Mouse (Mus musculus): ENCODE data around the gene Fsip1. TPM values are rescaled to one million over a fixed set of nuclear protein-coding genes. Genes with fewer than 3 reads are reported as not detected.
"Not testable (repeated sequence)": the region's sequence is repeated elsewhere in the genome, so short reads cannot be mapped to it uniquely, and the experiment has no call there.

Fsip1 gene
- polyA plus RNA-seq, 1 experiment from 2014 or later = 2.3 TPM

- DNase-seq (ENCODE audit: low spot score) (peak; percentile 89), ATAC-seq (peak; percentile 55)
- H3K9me3 ChIP-seq (ENCODE audit: low read length) = no peaks in the 10 kb centered on the region
- H3K27ac ChIP-seq (ENCODE audit: low read length) = no peak overlapping the region; the same call in 1 of the 2 replicates
- TF ChIP-seq EP300 (IDR thresholded peaks at IDR 0.05) (peak; percentile 53), CTCF (IDR thresholded peaks at IDR 0.05) (peak; percentile 15; the same call in 1 of the 2 replicates)
- no peaks in the 10 kb centered on the region for H3K4me1 ChIP-seq (ENCODE audit: insufficient read depth, low read depth, low read length)
- H3K36me3 ChIP-seq (ENCODE audit: insufficient read depth, low read length) = no peaks in the 10 kb centered on the region
- no peaks in the 10 kb centered on the region for H3K27me3 ChIP-seq (replicated peaks; ENCODE audit: insufficient read depth, low read length)
- H3K4me2 ChIP-seq (replicated peaks; ENCODE audit: low read depth, low read length) = no peak overlapping the region
- H3K4me3 ChIP-seq (ENCODE audit: low read depth, low read length) = no peak overlapping the region
- H3K9ac ChIP-seq (replicated peaks; ENCODE audit: low read depth) = no peak overlapping the region
- WGBS = 59% methylated on average over 12 of the region's 12 CpGs
These were observed 106.8 kb downstream of the Fsip1 start for GRCm38 (mm10) chr2:118149855-118150563.

- Histone ChIP-seq H3K4me2 (replicated peaks; ENCODE audit: low read depth, low read length) (no peak overlapping the region), H3K9me3 (ENCODE audit: low read length) (no peaks in the 10 kb centered on the region), H3K4me1 (ENCODE audit: insufficient read depth, low read depth, low read length) (no peaks in the 10 kb centered on the region), H3K27ac (ENCODE audit: low read length) (no peak overlapping the region), H3K4me3 (ENCODE audit: low read depth, low read length) (no peak overlapping the region), H3K9ac (replicated peaks; ENCODE audit: low read depth) (no peak overlapping the region), H3K36me3 (ENCODE audit: insufficient read depth, low read length) (no peaks in the 10 kb centered on the region), H3K27me3 (replicated peaks; ENCODE audit: insufficient read depth, low read length) (no peaks in the 10 kb centered on the region)
- 65% methylated on average over 4 of the region's 4 CpGs for WGBS
- ATAC-seq = peak; percentile 79
- DNase-seq (ENCODE audit: low spot score) = peak; percentile 57
- TF ChIP-seq CTCF (IDR thresholded peaks at IDR 0.05) = peak; percentile 13; the same call in 1 of the 2 replicates
- peak; percentile 52; the same call in 1 of the 2 replicates for TF ChIP-seq EP300 (IDR thresholded peaks at IDR 0.05)
These were observed 108.2 kb downstream of the Fsip1 start for GRCm38 (mm10) chr2:118148321-118149142.

- ATAC-seq (peak; percentile 57), DNase-seq (ENCODE audit: low spot score) (peak; percentile 60)
- not testable (repeated sequence) for H3K36me3 ChIP-seq (ENCODE audit: insufficient read depth, low read length)
These were observed 109.0 kb downstream of the Fsip1 start for GRCm38 (mm10) chr2:118147749-118148148.

GRCm38 (mm10) chr2:118141651-118142050 is 115.1 kb downstream of the Fsip1 start:
- DNase-seq (ENCODE audit: low spot score) (no peak), ATAC-seq (no peak)
- no peak overlapping the region for H3K4me3 ChIP-seq (ENCODE audit: low read depth, low read length)
- H3K27ac ChIP-seq (ENCODE audit: low read length) = no peak overlapping the region
- H3K4me2 ChIP-seq (replicated peaks; ENCODE audit: low read depth, low read length) = no peak overlapping the region
- 92% methylated on average over 10 of the region's 10 CpGs for WGBS
- H3K36me3 ChIP-seq (ENCODE audit: insufficient read depth, low read length) = no peaks in the 10 kb centered on the region
- TF ChIP-seq CTCF (IDR thresholded peaks at IDR 0.05) (no peak), EP300 (IDR thresholded peaks at IDR 0.05) (no peak)
- no peak overlapping the region for H3K9ac ChIP-seq (replicated peaks; ENCODE audit: low read depth)
- no peaks in the 10 kb centered on the region for H3K27me3 ChIP-seq (replicated peaks; ENCODE audit: insufficient read depth, low read length)
- H3K9me3 ChIP-seq (ENCODE audit: low read length) = no peaks in the 10 kb centered on the region
- no peaks in the 10 kb centered on the region for H3K4me1 ChIP-seq (ENCODE audit: insufficient read depth, low read depth, low read length)

More at GRCm38 (mm10) chr2:118147749-118148148, 109.0 kb downstream of the Fsip1 start:
- not testable (repeated sequence) for H3K9me3 ChIP-seq (ENCODE audit: low read length); H3K4me1 ChIP-seq (ENCODE audit: insufficient read depth, low read depth, low read length); H3K27ac ChIP-seq (ENCODE audit: low read length); H3K4me3 ChIP-seq (ENCODE audit: low read depth, low read length); H3K27me3 ChIP-seq (replicated peaks; ENCODE audit: insufficient read depth, low read length); H3K9ac ChIP-seq (replicated peaks; ENCODE audit: low read depth); H3K4me2 ChIP-seq (replicated peaks; ENCODE audit: low read depth, low read length)
- 48% methylated on average over 3 of the region's 3 CpGs for WGBS
- TF ChIP-seq CTCF (IDR thresholded peaks at IDR 0.05) = peak; percentile 9; the same call in 1 of the 2 replicates

- Histone ChIP-seq H3K27ac (ENCODE audit: low read length) (no peak overlapping the region), H3K9ac (replicated peaks; ENCODE audit: low read depth) (no peak overlapping the region), H3K4me3 (ENCODE audit: low read depth, low read length) (no peak overlapping the region), H3K4me2 (replicated peaks; ENCODE audit: low read depth, low read length) (no peak overlapping the region), H3K9me3 (ENCODE audit: low read length) (no peaks in the 10 kb centered on the region), H3K27me3 (replicated peaks; ENCODE audit: insufficient read depth, low read length) (no peaks in the 10 kb centered on the region), H3K4me1 (ENCODE audit: insufficient read depth, low read depth, low read length) (no peaks in the 10 kb centered on the region), H3K36me3 (ENCODE audit: insufficient read depth, low read length) (no peaks in the 10 kb centered on the region)
- ATAC-seq (no peak), DNase-seq (ENCODE audit: low spot score) (no peak)
- 47% methylated on average over 6 of the region's 6 CpGs for WGBS
- TF ChIP-seq EP300 (IDR thresholded peaks at IDR 0.05) (no peak), CTCF (IDR thresholded peaks at IDR 0.05) (no peak)
These were observed 117.5 kb downstream of the Fsip1 start for GRCm38 (mm10) chr2:118139261-118139660.

- 88% methylated on average over 2 of the region's 2 CpGs for WGBS
- no peak for DNase-seq (ENCODE audit: low spot score)
- Histone ChIP-seq H3K9me3 (ENCODE audit: low read length) (no peaks in the 10 kb centered on the region), H3K4me2 (replicated peaks; ENCODE audit: low read depth, low read length) (no peak overlapping the region), H3K27me3 (replicated peaks; ENCODE audit: insufficient read depth, low read length) (no peaks in the 10 kb centered on the region), H3K9ac (replicated peaks; ENCODE audit: low read depth) (no peak overlapping the region), H3K4me1 (ENCODE audit: insufficient read depth, low read depth, low read length) (no peaks in the 10 kb centered on the region), H3K4me3 (ENCODE audit: low read depth, low read length) (no peak overlapping the region), H3K27ac (ENCODE audit: low read length) (no peak overlapping the region), H3K36me3 (ENCODE audit: insufficient read depth, low read length) (no peaks in the 10 kb centered on the region)
- no peak for TF ChIP-seq CTCF (IDR thresholded peaks at IDR 0.05)
- no peak for TF ChIP-seq EP300 (IDR thresholded peaks at IDR 0.05)
- ATAC-seq = no peak
These were observed 119.0 kb downstream of the Fsip1 start for GRCm38 (mm10) chr2:118137776-118138175.
